Mouse (Mus musculus) liver, adult 2 months (tissue): Measurements from ENCODE around the gene Iqca.
A peak's percentile ranks its signal among the peaks of the same experiment; 100 is the strongest.

ENCODE experiments used
- CTCF ChIP-seq: fragments of 200-500 bp; IDR thresholded peaks from 2 replicates; pipeline ENCODE4 v1.5.1; 2011; ENCODE audit warnings: low read depth, low read length, control low read depth
- POLR2A ChIP-seq: fragments of 200-500 bp; IDR thresholded peaks from 2 replicates; pipeline ENCODE4 v1.6.1; 2011; ENCODE audit warnings: low read length, control low read depth; ENCODE audit not compliant: insufficient read depth; ENCODE audit errors: extremely low read depth

DNA sequence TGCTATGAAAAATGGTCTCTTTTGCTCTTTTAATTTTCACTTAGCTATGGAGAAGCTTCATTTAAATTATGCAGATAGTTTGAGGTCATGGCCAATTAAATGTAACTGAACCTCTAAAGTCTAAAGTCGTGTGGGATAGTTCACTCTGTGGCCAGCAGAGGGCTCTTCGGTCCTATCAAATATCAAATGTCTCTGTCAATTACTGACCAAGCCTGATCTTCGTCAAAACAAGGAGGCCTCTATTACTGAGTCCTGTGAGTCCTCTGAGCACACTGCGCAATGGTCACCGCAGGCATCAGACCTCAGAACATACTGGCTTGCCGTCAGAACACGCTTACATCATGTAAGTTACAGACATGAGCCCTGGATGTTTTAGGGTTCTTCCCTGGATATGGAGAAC, 92.6 kb downstream of the Iqca start:
- TF ChIP-seq POLR2A (no peak), CTCF (peak; percentile 30; the same call in 1 of the 2 replicates)
